Mouse (Mus musculus): ENCODE measurements at regions not wholly inside any gene's neighbourhood (a gene's known extent, or its start where the extent isn't known, plus 50 kb on each side); places are given as distances from the start of the nearest gene placed in this dataset.

- TF ChIP-seq GATA1 (IDR thresholded peaks at IDR 0.05; ENCODE audit: borderline replicate concordance, low read length) (no peak), FLI1 (IDR thresholded peaks at IDR 0.05; ENCODE audit: low read length) (no peak)
These were observed 155.7 kb upstream of the Gypa start for GRCm38 (mm10) chr8:80337872-80338271.

Measured in megakaryocyte, embryonic 14.5 days (primary cell).